Mouse (Mus musculus): ENCODE measurements at regions not wholly inside any gene's neighbourhood (a gene's known extent, or its start where the extent isn't known, plus 50 kb on each side); places are given as distances from the start of the nearest gene placed in this dataset.
A peak's percentile ranks its signal among the peaks of the same experiment; 100 is the strongest.

- Histone ChIP-seq H3K27ac (ENCODE audit: low read length) (no peak overlapping the region), H3K4me2 (ENCODE audit: low read length) (no peak overlapping the region), H3K9me3 (replicated peaks; ENCODE audit: control insufficient read depth, low read length, poor library complexity, severe bottlenecking) (no peaks in the 10 kb centered on the region), H3K36me3 (ENCODE audit: control insufficient read depth, insufficient read depth, low read length) (no peaks in the 10 kb centered on the region), H3K4me1 (ENCODE audit: control insufficient read depth, insufficient read depth, low read length) (no peaks in the 10 kb centered on the region), H3K27me3 (ENCODE audit: control insufficient read depth, insufficient read depth, low read depth, low read length) (no peaks in the 10 kb centered on the region), H3K9ac (ENCODE audit: low read depth, low read length) (no peak overlapping the region), H3K4me3 (ENCODE audit: low read depth, low read length) (no peak overlapping the region)
- no peak for ATAC-seq
Observed at GRCm38 (mm10) chr3:153051566-153051965, 69.5 kb upstream of the St6galnac5 start.

GRCm38 (mm10) chr3:153045328-153045727 is 63.3 kb upstream of the St6galnac5 start:
- no peaks in the 10 kb centered on the region for H3K36me3 ChIP-seq (ENCODE audit: control insufficient read depth, insufficient read depth, low read length)
- no peak overlapping the region for H3K4me3 ChIP-seq (ENCODE audit: low read depth, low read length)
- 77% methylated on average over 2 of the region's 2 CpGs for WGBS
- no peaks in the 10 kb centered on the region for H3K27me3 ChIP-seq (ENCODE audit: control insufficient read depth, insufficient read depth, low read depth, low read length)
- H3K4me2 ChIP-seq (ENCODE audit: low read length), result no peak overlapping the region
- ATAC-seq, result no peak
- no peaks in the 10 kb centered on the region for H3K4me1 ChIP-seq (ENCODE audit: control insufficient read depth, insufficient read depth, low read length)
- no peak overlapping the region for H3K27ac ChIP-seq (ENCODE audit: low read length)
- H3K9me3 ChIP-seq (replicated peaks; ENCODE audit: control insufficient read depth, low read length, poor library complexity, severe bottlenecking), result no peaks in the 10 kb centered on the region
- no peak overlapping the region for H3K9ac ChIP-seq (ENCODE audit: low read depth, low read length)

- Histone ChIP-seq H3K36me3 (ENCODE audit: control insufficient read depth, insufficient read depth, low read length) (no peaks in the 10 kb centered on the region), H3K4me3 (ENCODE audit: low read depth, low read length) (no peak overlapping the region), H3K27me3 (ENCODE audit: control insufficient read depth, insufficient read depth, low read depth, low read length) (no peaks in the 10 kb centered on the region), H3K9ac (ENCODE audit: low read depth, low read length) (no peak overlapping the region), H3K27ac (ENCODE audit: low read length) (no peak overlapping the region), H3K9me3 (replicated peaks; ENCODE audit: control insufficient read depth, low read length, poor library complexity, severe bottlenecking) (no peaks in the 10 kb centered on the region), H3K4me1 (ENCODE audit: control insufficient read depth, insufficient read depth, low read length) (no peaks in the 10 kb centered on the region), H3K4me2 (ENCODE audit: low read length) (no peak overlapping the region)
- 0 out of 2 replicates have a peak, but pooled peaks have one; percentile 39 for ATAC-seq
- 96% methylated on average over 6 of the region's 6 CpGs for WGBS
Observed at GRCm38 (mm10) chr3:153033980-153034379, 51.9 kb upstream of the St6galnac5 start.
